Mouse (Mus musculus): Measurements from ENCODE around the gene Trappc10. TPM values are rescaled to one million over a fixed set of nuclear protein-coding genes. Genes with fewer than 3 reads are reported as not detected.

The Trappc10 gene
- polyA plus RNA-seq, 1 experiment: 96.0 TPM

GRCm38 (mm10) chr10:78169281-78170042, 75.0 kb downstream of the Trappc10 start, which contains the start of gene D10Jhu81e:
D10Jhu81e (minus strand) TSS chr10:78169782.
- no peaks in the 10 kb centered on the region for H3K36me3 ChIP-seq (ENCODE audit: control insufficient read depth, insufficient read depth, low read length)
- no peak within 1 kb of the TSS for H3K27ac ChIP-seq (ENCODE audit: control insufficient read depth, insufficient read depth, low read length)
- TF ChIP-seq CTCF (IDR thresholded peaks at IDR 0.05; ENCODE audit: borderline replicate concordance, control insufficient read depth, extremely low read depth, insufficient read depth, low read length, poor library complexity) (no peak), POLR2A (IDR thresholded peaks at IDR 0.05; ENCODE audit: control insufficient read depth, extremely low read depth, insufficient read depth, low read length, poor library complexity) (peak; percentile 56)
- WGBS: 1% methylated on average over 50 of the region's 50 CpGs
- H3K4me1 ChIP-seq (replicated peaks; ENCODE audit: control insufficient read depth, insufficient read depth, low read length): peaks cover 13% of the 10 kb centered on the region
- no peaks in the 10 kb centered on the region for H3K27me3 ChIP-seq (ENCODE audit: control insufficient read depth, insufficient read depth, low read length)
- DNase-seq: peak; percentile 100
- peak within 1 kb of the TSS; percentile 65 for H3K4me3 ChIP-seq (ENCODE audit: control insufficient read depth, insufficient read depth, low read length)

- DNase-seq: no peak
- no peak for TF ChIP-seq POLR2A (IDR thresholded peaks at IDR 0.05; ENCODE audit: control insufficient read depth, extremely low read depth, insufficient read depth, low read length, poor library complexity)
- no peak for TF ChIP-seq CTCF (IDR thresholded peaks at IDR 0.05; ENCODE audit: borderline replicate concordance, control insufficient read depth, extremely low read depth, insufficient read depth, low read length, poor library complexity)
- peaks cover 13% of the 10 kb centered on the region for H3K4me1 ChIP-seq (replicated peaks; ENCODE audit: control insufficient read depth, insufficient read depth, low read length)
- 85% methylated on average over 11 of the region's 11 CpGs for WGBS
- no peak overlapping the region for H3K27ac ChIP-seq (ENCODE audit: control insufficient read depth, insufficient read depth, low read length)
- H3K4me3 ChIP-seq (ENCODE audit: control insufficient read depth, insufficient read depth, low read length): peak overlapping the region; percentile 65
- no peaks in the 10 kb centered on the region for H3K27me3 ChIP-seq (ENCODE audit: control insufficient read depth, insufficient read depth, low read length)
- no peaks in the 10 kb centered on the region for H3K36me3 ChIP-seq (ENCODE audit: control insufficient read depth, insufficient read depth, low read length)
These were observed 75.6 kb downstream of the Trappc10 start for GRCm38 (mm10) chr10:78168792-78169191.

DNA sequence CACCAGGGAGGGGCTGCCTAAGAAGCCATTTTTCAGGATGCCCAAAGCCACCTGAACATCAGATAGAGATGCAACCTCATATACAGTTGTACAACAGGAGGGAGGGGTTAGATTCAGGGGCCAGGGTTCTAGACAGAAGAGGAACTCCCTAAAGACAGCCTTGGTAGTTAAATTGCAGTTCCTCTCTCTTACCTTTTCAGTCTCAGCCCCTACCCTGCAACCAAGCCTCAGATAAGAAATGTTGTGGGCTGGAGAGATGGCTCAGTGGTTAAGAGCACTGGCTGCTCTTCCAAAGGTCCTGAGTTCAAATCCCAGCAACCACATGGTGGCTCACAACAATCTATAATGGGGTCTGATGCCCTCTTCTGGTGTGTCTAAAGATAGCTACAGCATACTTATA, 76.7 kb downstream of the Trappc10 start:
- TF ChIP-seq CTCF (IDR thresholded peaks at IDR 0.05; ENCODE audit: borderline replicate concordance, control insufficient read depth, extremely low read depth, insufficient read depth, low read length, poor library complexity): no peak
- no peak for TF ChIP-seq POLR2A (IDR thresholded peaks at IDR 0.05; ENCODE audit: control insufficient read depth, extremely low read depth, insufficient read depth, low read length, poor library complexity)
- peaks cover 13% of the 10 kb centered on the region for H3K4me1 ChIP-seq (replicated peaks; ENCODE audit: control insufficient read depth, insufficient read depth, low read length)

DNA sequence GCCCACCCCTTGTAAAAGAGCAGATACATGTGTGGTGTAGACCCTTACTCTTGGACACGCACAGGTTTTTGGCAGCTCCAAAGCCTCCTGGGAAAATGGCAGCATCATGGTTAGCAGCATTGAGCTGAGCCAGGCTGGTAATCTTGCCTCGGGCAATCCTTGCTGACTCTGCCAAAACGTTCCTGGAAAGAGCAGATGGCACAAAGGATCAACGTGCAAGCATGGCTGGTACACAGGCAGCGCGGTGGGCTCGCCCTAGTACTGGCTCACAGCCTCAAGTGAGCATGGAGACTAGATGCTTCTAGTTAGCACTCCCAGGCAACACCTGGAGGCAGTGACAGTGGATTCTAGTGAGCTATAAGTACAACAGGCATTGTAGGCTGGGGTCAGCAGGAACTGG, 77.1 kb downstream of the Trappc10 start:
- no peak overlapping the region for H3K27ac ChIP-seq (ENCODE audit: control insufficient read depth, insufficient read depth, low read length)
- H3K27me3 ChIP-seq (ENCODE audit: control insufficient read depth, insufficient read depth, low read length): no peaks in the 10 kb centered on the region
- DNase-seq: no peak
- no peaks in the 10 kb centered on the region for H3K36me3 ChIP-seq (ENCODE audit: control insufficient read depth, insufficient read depth, low read length)
- WGBS: 98% methylated on average over 7 of the region's 7 CpGs
- H3K4me1 ChIP-seq (replicated peaks; ENCODE audit: control insufficient read depth, insufficient read depth, low read length): peaks cover 13% of the 10 kb centered on the region
- no peak overlapping the region for H3K4me3 ChIP-seq (ENCODE audit: control insufficient read depth, insufficient read depth, low read length)
- TF ChIP-seq POLR2A (IDR thresholded peaks at IDR 0.05; ENCODE audit: control insufficient read depth, extremely low read depth, insufficient read depth, low read length, poor library complexity) (no peak), CTCF (IDR thresholded peaks at IDR 0.05; ENCODE audit: borderline replicate concordance, control insufficient read depth, extremely low read depth, insufficient read depth, low read length, poor library complexity) (no peak)

More for the DNA sequence above, 76.7 kb downstream of the Trappc10 start:
- no peak for DNase-seq
- no peak overlapping the region for H3K4me3 ChIP-seq (ENCODE audit: control insufficient read depth, insufficient read depth, low read length)
- H3K27ac ChIP-seq (ENCODE audit: control insufficient read depth, insufficient read depth, low read length): no peak overlapping the region
- H3K27me3 ChIP-seq (ENCODE audit: control insufficient read depth, insufficient read depth, low read length): no peaks in the 10 kb centered on the region
- H3K36me3 ChIP-seq (ENCODE audit: control insufficient read depth, insufficient read depth, low read length): no peaks in the 10 kb centered on the region

DNA sequence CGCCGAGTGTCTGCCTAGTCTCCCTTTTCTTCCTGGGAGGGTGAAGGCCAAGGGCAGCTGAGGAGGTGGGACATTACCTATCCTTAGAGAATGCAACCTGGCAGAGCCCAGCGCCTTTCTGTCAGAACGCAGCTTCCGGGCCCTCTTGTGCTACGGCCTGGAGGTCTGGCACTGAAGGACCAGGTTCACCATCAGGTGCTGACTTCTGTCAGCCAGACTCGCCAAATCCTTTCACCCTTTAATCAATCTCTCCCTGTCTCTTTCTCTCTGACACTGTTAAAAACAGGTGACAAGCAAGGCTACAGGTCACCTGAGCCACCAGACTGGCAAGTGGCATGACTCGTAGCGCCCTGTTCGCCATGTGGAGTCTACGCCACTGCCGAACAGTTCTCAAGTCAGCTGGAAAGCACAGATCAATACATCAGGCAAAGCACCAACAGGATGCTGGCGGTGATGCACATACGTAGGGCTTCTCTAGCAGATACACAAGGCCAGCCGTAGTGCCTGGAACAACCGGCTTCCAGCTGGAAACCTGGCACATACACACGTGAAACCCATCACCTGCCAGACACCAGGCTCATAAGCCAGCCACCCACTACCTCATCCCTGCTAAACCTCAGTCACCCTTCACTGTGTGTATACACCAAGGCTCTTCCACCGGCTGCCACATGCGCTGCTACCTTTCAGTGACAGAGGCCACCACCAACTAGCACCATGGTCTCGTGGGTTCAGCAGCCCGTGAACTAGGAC, 79.0 kb downstream of the Trappc10 start:
- WGBS: 97% methylated on average over 21 of the region's 21 CpGs
- H3K4me1 ChIP-seq (replicated peaks; ENCODE audit: control insufficient read depth, insufficient read depth, low read length): peaks cover 26% of the 10 kb centered on the region
- no peaks in the 10 kb centered on the region for H3K36me3 ChIP-seq (ENCODE audit: control insufficient read depth, insufficient read depth, low read length)
- H3K4me3 ChIP-seq (ENCODE audit: control insufficient read depth, insufficient read depth, low read length): no peak overlapping the region
- H3K27me3 ChIP-seq (ENCODE audit: control insufficient read depth, insufficient read depth, low read length): no peaks in the 10 kb centered on the region
- TF ChIP-seq CTCF (IDR thresholded peaks at IDR 0.05; ENCODE audit: borderline replicate concordance, control insufficient read depth, extremely low read depth, insufficient read depth, low read length, poor library complexity) (no peak), POLR2A (IDR thresholded peaks at IDR 0.05; ENCODE audit: control insufficient read depth, extremely low read depth, insufficient read depth, low read length, poor library complexity) (no peak)
- H3K27ac ChIP-seq (ENCODE audit: control insufficient read depth, insufficient read depth, low read length): no peak overlapping the region
- no peak for DNase-seq

- H3K4me3 ChIP-seq (ENCODE audit: control insufficient read depth, insufficient read depth, low read length): no peak overlapping the region
- no peaks in the 10 kb centered on the region for H3K36me3 ChIP-seq (ENCODE audit: control insufficient read depth, insufficient read depth, low read length)
- H3K27ac ChIP-seq (ENCODE audit: control insufficient read depth, insufficient read depth, low read length): no peak overlapping the region
- 97% methylated on average over 12 of the region's 12 CpGs for WGBS
- peaks cover 27% of the 10 kb centered on the region for H3K4me1 ChIP-seq (replicated peaks; ENCODE audit: control insufficient read depth, insufficient read depth, low read length)
- no peaks in the 10 kb centered on the region for H3K27me3 ChIP-seq (ENCODE audit: control insufficient read depth, insufficient read depth, low read length)
- no peak for DNase-seq
- no peak for TF ChIP-seq POLR2A (IDR thresholded peaks at IDR 0.05; ENCODE audit: control insufficient read depth, extremely low read depth, insufficient read depth, low read length, poor library complexity)
- no peak for TF ChIP-seq CTCF (IDR thresholded peaks at IDR 0.05; ENCODE audit: borderline replicate concordance, control insufficient read depth, extremely low read depth, insufficient read depth, low read length, poor library complexity)
These were observed 79.7 kb downstream of the Trappc10 start for GRCm38 (mm10) chr10:78164786-78165185.

Data from thymus, adult 2 months (tissue).